Mouse (Mus musculus) B cell, adult 2 months (primary cell): ENCODE results near the gene Btg2.

Experiments used
- DNase-seq, 2 experiments: peaks; one replicate each; pipeline ENCODE4 v3.0.0; 2022

Btg2 gene

DNA sequence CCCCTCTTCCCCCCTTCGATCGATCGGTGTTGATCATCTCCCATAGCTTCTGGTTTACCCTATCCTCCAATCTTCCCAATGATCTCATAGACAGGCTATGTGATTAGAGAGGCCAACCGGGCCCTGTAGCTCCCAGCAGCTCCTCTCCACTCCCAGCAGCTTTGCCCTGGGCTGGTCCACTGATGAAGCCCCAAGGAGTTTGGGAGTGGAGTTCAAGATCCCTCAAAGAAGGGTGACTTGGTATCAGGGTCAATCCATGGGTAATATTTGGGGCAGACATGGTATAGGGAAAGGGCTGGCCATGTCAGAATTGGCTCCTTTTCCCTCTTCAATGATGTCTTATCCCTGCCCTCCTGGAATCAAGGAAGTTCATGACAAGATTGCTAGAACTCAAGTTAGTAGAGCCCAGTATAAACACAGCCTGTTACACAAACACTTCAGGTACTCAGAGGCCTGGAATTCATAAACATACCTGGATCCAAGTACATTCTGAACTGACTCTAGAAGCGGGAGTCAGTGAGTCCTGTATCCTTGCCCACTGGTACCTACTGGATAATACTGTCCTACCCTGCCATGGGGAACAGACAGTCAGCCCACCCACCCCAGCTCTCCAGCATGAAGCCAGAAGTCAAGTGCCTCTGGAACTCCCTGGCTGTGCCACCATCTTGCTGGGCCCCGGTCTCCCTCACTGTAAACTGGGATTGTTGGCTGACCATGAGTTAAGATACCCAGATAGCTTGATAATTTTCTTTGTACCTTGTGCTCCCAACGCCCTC, 18.3 kb upstream of the Btg2 start:
- no peak for DNase-seq

DNA sequence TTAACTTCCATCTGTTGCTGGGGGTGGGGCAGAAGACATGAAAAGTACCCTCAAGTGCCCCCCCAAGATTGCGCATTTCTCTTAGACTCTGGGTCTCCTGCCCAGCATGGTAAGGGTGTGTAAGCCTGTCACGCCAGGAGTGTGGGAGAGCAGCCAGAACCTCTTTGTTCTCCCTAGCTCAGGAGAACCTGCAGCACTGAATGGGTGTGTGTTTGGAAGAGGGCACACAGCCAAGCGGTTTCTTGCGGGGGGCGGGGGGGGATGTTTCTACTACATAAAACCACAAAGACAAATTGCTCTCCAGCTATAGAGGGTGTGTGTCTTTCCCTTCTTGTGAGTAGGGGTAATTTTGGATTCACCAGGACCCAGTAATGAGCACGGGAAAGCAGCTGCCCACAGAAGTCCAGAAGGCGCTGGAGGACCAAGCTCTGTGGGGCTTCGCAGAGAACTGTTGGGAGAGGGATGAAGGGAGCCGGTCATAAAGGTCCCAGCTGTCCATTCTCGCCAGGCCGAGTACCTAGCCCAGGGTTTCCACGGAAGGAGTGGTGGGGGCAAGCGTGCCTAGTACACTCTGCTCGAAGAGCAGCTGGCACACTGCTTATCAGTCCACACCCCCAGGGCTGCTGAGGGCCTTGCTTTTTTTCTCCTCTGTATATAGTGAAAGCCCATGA, 17.5 kb upstream of the Btg2 start:
- DNase-seq: no peak

DNA sequence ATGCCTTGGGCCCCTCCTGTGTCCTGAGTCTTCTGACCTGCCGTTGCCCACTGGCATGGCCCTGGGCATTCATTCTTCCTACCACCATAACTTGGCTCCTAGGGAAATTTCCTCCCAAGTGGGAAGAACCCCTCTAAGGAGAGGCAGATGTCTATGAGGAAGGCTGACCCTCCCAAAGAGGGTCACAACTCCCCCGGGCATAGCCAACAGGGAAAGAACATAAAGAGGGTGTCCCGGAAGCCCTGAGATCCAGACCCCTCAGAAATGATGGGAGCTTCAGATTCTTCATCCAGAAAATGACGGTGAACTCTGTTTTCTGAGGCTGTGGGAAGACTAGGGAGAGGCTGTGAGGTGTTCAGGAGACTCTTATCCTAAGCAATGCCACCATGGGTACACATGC, 16.8 kb upstream of the Btg2 start:
- DNase-seq: no peak

DNA sequence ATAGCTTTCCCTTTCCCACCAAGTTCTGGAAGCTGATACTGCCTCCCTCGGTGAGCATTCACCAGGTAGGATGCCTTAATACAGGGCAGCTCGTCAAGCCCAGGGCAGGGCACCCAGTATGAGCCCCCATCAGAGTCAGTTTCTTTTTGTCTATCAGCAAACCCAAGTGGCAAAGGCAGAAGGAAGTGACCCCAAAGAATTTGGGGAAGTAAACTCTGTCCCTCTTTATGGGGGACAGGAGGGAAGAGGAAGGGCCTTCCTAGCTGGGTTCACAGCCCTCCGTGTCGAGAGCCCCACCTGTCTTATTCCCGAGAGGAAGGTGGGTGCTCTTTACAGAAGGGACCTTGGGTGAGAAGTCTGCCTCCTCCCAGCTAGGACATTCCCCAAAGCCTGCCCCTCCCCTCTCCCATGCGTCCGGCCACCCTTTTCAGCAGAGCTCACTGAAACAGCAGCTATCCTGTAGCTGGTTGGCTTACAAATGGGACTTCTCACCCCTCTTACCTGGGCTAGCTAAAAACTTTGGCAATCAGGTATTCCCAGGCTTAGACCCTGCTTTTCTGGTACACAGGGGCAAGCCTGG, 16.2 kb upstream of the Btg2 start:
- DNase-seq: peak; percentile 43 to 44

DNA sequence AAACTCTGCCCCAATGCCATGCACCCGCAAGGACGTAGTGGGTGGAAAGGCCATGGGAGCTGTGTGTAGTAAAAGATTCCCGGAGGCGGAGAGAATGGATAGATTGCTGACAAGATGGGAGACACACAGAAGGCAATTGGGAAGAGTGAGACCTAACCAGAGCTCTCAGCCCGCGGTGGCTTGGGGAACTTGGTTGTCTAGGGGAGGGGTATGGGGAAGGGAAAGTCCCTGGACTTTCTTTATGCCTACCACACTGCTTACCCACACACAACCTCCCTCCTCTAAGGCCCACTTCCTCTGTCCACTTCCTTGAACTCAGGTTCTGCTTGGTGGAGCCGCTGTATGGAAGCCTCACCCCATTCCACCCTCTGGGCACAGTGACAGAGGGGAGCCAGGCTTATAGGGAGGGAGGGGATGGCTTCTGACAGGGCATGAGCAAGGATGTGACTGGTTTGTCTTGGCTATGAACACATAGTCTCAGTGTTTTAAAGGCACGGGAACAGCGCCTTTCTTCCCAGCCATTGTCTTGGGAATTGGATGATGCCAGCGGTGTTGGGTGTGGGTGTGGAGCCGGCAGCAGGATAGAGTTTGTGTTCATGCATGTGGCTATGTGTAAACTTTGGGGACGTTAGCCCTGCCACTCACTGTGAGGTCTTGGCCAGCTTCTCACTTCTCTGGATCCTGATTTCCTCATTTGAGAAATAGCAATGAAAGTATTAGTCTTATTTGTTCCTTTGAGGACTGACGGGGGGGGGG, 15.0 kb upstream of the Btg2 start:
- DNase-seq: peak; percentile 76 to 78

DNA sequence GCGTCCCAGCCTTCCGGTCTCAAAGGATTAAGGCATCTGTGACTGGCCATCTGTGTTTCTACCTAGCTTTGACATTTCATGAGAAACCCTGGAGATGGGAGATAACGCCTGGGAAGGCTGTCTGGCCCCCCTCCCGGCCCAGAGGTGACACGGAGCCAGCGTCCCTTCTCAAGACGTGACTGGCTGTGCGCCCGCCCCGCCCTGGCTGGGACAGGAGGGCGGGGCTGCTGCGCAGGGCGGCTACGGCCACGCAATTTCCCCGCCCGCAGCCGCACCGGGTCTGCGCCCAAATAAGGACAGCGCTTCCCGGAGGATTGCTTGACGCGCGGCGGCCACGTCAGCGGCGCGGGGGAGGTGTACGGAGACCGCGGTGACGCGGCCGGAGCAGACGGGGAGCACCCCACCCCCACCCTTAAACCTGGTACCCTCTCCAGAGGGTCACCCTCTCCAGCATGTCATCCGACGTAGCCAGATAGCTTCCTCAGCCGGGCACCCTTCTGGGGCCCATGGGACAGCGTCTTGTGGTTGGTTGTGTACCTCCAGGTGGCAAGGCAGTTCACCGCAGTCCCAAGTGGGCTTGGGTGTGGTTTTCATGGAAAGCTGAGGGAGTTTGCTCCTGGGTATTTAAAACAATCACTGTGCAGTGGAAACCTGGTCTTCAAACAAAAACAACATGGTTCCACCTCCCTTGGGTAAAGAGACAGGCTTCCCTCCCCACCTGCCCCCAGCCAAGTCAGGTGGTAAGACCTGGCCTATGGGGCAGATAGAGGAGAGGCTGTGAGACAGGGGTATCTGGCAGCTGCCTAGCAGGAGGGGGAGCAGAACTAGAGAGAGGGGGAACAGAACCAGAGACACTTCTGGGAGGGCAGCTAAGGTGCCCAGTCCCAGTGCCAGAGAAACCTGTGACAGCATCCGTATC, 14.2 kb upstream of the Btg2 start:
- DNase-seq: peak; percentile 96 to 97

DNA sequence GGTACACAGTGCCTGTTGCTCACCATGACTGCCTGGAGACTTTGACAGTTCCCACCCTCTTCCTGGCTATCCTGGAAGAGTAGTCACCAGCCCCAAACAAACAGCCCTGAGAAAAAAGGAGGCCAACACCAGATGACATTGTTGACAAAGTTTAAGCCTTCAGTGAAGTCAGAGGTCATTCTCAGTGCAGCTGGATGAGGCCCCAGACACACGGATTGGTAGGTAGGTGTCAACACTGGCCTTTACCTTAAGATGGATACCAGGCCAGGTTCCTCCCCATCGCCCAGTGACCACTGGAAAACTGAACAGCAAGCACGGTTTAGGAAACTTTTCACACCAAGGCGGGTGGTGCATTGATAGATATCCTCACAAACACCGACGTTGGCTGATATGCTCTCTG, 13.4 kb upstream of the Btg2 start:
- DNase-seq: no peak

DNA sequence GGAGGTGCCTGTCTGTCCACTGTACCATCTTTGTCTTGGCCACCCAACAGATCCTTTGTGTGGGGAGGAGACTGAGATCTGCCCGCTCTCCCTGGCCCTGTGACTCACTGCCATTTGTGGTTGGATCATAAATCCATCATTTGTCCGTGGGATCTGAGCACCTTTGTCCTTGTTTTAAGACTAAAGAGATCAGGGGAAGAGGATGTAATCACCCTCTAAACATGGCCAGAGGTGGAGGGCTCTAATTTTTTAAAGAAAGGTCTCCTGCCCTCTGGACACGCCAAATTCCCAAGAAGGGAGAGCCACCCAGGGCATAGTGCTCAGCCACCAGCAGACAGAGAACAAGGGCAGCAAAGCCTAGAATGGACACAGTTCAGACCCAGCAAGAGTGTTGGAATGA, 12.9 kb upstream of the Btg2 start:
- DNase-seq: no peak

DNA sequence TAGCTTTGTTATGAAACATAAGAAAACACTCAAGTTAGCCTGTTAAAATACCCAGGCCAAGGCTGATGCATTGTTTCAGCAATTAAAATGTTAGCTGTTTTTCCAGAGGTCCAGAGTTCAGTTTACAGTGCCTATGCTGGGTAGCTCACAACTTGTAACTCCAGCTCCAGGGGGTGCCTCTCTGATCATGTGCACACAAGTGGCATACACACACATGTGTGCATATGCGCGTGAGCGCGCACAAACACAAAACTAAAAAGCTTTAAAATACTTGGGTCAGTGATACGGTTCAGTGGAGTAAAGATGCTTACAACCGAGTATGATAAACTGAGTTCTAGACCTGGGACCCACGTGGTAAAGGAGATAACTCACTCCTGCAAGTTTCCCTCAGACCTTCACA, 10.2 kb upstream of the Btg2 start:
- no peak for DNase-seq

DNA sequence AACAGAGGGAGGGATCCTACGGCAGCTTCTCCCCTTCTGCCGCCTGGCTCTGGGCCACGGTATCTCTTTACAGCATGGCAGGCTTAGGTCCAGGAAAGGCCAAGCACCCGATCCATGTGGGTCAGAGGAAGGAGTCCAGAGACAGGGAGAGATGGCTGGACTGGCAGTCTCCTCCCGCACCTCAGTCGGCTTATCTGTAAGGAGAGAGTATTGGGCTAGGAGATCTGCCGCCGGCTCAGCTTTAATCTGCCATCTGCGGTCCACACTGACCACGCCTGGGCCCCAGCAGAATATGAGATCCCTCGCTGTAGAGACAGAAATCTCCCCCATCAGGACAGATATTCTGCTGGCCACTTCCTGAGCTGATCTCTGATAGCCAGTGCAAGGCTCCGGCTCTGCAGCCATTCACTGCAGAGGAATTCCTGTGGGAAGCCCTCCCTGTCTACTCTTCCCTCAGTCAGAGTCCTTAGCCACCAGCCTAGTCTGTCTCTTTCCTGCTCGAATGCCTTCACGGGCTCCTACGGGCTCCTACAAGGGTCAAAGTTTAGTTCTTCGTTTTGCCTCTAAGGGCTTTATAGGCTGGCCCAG, 8.0 kb upstream of the Btg2 start:
- no peak for DNase-seq

DNA sequence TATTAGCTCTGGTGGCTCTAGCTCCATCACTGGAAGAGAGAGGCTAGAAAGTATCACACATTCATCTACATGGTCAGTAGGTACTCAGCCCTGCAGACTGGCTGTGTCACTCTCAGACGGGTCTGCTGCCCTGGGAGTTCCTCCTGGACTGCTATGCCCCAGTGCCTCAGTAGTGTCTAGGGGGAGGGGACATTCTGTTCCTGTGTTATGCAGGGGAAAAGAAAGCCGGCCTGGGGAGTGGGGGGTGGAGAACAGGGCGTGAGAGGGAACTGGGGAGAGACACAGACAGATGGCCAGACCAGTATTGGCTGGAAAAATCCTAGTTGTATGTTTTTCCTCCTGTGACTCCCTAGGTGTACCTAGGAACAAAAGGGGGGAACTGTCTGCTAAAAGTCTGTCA, 7.1 kb upstream of the Btg2 start:
- no peak for DNase-seq

DNA sequence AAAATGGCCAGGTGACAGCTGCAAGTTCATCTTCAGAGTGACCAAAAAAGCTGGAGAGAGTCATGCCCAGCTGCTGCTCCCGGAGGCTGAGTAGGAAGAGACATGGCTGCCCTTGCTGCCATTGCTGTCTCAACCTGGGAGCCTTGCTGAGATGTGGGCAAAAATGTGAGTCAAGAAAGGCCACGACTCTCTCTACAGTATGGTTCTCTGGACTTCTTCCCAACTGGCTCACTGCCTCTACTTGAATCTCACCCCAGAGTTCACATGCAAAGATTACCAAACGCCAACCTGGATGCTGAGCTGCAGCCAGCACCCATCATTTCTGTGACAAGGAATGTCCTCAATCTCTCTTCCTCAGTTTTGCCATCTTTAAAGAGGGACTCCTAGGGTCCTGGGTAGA, 5.2 kb upstream of the Btg2 start:
- DNase-seq: no peak

DNA sequence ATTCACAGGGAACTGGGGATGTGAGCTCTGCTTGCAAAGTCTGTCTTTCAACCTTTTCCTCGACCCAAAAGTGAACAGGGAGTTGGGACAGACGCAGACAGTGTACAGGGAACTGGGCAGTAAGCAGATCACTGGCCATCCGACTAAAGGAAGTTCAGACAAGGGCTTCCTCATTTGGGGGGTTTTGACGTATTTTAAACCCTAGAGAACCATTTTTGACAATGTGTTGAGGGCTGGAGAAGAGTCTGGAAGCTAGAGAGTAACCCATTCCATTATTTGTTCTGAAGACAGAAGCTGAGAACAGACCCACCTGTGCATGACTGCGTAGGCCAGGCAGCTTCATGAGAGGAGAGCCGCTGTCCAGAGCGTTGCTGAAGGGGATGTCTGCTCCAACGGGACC, 4.8 kb upstream of the Btg2 start:
- DNase-seq: no peak

DNA sequence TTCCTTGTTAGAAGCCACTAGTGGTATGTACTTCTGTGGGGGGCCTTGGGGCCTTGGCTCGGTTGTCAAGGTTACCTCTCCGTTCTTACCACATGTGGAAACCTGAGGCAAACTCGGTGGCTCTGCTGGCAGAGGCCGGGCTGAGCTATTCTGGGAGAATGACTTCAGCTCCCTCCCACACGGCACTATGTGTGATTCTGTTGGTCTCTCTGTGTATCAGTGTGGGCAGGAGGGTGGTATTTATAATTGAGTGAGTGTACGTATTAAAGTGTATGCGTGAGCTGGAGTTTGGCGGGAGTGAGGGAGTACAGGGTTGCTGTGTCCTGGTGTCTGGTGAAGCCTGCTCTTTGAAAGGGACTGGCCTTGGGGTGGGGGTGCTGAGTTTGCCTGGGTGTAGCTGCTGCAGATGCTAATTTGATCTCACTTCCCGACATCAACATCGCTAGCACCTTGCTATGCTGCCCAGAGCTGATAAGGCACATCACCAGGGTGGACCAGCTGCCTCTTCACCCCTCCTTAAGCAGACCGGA, 4.1 kb upstream of the Btg2 start:
- DNase-seq: no peak

DNA sequence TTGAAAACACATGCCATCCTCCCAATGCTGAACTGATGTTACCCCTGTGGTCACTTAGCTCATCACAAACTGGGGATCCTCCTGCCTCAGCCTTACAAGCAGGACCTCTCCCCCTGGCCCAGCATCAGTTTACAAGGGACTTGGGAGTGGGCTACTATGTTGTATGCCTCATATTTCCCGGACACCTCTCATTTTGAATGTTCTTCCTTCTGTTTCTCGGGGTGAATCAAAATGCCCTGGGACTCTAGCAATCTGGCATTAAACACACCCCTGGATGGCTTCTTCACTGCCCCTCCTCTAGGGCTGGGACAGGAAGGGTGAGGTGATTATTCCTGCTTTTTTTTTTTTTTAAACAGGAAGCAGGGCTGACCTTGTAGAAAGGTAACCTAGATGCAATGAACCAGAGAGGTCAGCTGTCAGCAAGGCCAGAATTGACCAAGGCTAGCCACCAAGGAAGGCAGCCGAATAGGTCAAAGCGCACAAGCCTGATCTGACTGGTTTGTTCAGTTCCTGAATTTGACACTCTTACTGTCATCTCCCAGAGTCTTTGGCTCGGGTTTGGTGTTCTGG, 2.0 kb upstream of the Btg2 start:
- DNase-seq: no peak

DNA sequence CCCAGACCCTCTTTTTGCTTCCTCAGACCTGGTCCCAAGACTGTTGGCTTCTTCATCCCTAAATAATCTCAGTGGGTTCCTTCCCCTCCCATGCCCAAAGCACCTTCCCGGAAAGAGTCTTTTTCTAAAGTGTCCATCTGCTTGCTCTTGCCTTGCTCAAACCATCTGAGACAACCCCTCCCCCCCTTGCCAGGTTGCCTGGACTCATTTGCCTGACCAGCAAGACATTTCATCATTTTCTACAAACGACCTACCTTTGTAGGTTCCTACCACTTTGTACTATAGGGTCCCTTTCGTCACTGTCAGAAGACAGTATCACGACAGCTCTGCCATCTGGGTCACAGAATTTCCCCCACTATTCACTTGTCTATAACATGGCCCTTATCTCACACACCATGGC, 1.5 kb upstream of the Btg2 start:
- no peak for DNase-seq

DNA sequence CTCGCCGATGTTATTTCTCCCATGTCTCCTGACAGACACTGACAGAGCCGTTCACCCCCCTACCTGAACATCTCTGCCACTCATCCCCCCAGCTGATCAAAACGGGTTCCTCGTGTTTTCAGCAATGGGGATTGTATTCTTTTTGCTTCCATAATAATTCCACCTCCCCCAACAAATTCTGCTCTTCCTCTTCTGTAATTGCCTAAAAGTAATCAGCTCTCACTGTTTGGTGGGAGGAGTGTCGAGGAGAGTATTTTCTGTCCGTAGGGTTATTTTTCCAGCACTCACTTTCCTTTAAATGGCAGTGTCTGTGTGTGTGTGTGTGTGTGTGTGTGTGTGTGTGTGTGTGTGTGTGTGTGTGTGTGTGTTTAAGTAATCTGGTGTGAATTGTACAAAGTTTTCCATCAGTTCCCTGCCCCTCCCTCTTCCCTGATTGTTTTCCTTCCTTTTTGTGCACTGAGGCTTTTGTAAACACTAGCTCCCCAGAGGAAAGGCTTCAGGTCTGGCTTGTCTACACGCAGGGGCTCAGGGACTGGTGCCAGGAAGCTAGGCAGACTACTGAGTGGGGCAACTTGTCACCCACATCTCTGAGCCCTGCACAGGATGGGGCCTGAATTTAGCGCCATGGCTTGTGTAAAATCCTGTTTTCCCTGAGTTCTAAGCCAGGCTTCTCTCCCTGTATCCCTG, 700 bp upstream of the Btg2 start:
- no peak for DNase-seq

DNA sequence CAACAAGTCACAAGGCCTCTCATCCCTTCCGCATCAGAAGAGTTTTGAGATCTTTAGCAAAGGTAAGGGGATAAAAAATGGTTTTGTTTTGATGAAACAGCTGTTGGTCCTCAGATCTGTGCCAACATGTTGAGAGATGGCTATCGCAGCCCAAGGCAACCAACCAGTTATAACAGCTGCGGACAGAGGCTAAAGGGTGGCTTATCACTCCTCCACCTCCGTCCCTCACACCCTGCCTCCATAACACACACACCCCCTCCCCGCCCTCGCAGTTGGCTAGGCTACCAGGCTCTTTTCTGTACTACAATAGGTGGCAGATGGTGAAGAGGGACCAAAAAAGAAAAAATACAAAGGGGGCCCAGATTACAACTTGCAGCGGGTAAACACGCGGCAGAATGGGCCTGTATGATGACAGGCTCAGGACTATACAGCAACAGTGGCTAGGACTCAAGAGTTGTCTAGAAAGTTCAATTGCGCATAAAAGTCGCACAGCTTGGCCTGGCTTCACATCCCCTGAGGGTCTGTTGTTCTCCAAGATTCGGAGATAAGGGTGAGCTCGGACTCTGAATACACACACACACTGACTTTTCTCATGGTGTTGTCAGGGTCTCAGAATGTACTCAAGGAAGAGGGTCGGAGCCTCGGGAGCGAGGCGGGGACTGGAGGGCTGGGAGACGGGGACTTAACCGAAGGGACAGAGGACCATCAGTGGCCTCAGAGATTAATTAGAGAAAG, 692 bp downstream of the Btg2 start:
- DNase-seq: peak; percentile 41 to 53

DNA sequence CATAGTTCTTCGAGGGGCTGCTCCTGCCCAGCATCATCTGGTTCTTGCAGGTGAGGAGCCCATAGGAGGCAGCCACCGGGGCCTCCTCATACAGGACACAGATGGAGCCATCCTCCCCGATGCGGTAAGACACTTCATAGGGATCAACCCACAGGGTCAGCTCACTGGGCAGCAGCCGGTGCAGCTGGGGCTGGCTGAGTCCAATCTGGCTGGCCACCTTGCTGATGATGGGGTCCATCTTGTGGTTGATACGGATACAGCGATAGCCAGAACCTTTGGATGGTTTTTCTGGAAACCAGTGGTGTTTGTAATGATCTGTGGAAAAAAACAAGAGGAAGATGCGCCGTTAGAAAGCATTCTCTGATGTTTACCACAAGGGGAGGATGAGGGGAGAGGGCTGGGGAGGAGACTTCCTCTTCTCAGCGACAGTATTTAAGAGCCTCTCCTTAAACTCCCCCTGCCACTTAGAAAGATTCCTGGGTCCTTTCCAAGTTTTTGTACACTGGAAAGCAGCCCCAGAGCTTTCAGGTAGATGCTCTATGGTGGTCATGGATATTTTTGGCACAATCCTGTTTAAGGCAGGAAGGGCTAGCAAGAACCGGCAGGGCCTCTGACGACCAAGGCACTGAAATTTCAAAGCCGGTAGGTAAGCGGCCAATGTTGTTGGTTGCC, 1.4 kb downstream of the Btg2 start:
- DNase-seq: peak; percentile 60 to 63

DNA sequence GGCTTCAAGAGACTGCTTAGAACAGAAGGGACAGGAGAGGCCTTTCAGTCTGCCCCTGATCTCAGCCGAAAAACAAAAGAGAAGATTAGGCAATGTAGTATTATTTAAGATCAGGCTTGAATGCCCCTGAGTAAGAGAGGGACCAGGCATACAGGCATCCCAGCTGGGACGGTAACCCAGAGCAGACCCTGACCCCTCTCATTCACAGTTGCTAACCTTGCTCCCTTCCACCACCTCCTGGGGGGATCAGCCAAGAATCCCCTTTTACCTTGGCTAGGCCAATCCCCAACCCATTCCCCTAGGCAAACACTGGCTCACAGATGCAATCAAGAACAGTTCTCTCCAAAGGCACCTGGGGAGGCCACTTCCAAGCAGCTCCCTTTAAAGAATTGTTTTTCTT, 2.1 kb downstream of the Btg2 start:
- no peak for DNase-seq
